Comparison of ENCODE assay signal across 8 mouse cellular contexts in genomic region chr8:83668010-83668916, GRCm38 (mm10). TPM values are rescaled to one million over a fixed set of nuclear protein-coding genes. Genes with fewer than 3 reads are reported as not detected.
DNase-seq lines count a peak whose midpoint lies in the region; ATAC-seq and TF ChIP-seq lines count a peak whose summit lies in the region.

No protein-coding gene starts in this region.

- DNase-seq in A20 (ENCODE audit: low read depth, low spot score) (peak; percentile 39), G1E (ENCODE audit: low spot score) (no peak)
- peak; percentile 62 to 67 for DNase-seq in cerebellum, postnatal 25 days
- DNase-seq in gastrocnemius, postnatal 25 days: peak; percentile 44
- peak; percentile 60 for DNase-seq in retina, postnatal 7 days (ENCODE audit: low read depth, low spot score)
- DNase-seq in c-Kit-positive CD71-positive TER-119-positive erythroid progenitor cells, embryonic 14.5 days (ENCODE audit: low spot score): no peak

- H3K4me1 ChIP-seq in G1E (ENCODE audit: insufficient read depth, low read depth, low read length): peaks cover 15% of the 10 kb centered on the region
- H3K4me1 ChIP-seq in kidney, embryonic 16.5 days (ENCODE audit: insufficient read depth, low read length): peaks cover 51% of the 10 kb centered on the region
- peaks cover 40% of the 10 kb centered on the region for H3K4me1 ChIP-seq in lung, embryonic 16.5 days (replicated peaks; ENCODE audit: control insufficient read depth, insufficient read depth, low read length)

- WGBS in kidney, embryonic 16.5 days: 23% methylated on average over 79 of the region's 80 CpGs
- 21% methylated on average over 80 of the region's 80 CpGs for WGBS in lung, embryonic 16.5 days

- H3K4me2 ChIP-seq in kidney, embryonic 16.5 days (replicated peaks; ENCODE audit: low read depth, low read length): peak overlapping the region; percentile 69
- H3K4me2 ChIP-seq in lung, embryonic 16.5 days (ENCODE audit: low read depth, low read length): peak overlapping the region; percentile 89

- 0 out of 2 replicates have a peak overlapping the region, but pooled peaks have one; percentile 13 for H3K27ac ChIP-seq in kidney, embryonic 16.5 days (ENCODE audit: low read length)
- H3K27ac ChIP-seq in lung, embryonic 16.5 days (ENCODE audit: low read length): no peak overlapping the region; the same call in 1 of the 2 replicates

- H3K27me3 ChIP-seq in G1E (ENCODE audit: insufficient read depth, low read length): no peaks in the 10 kb centered on the region; the same call in 1 of the 2 replicates
- H3K27me3 ChIP-seq in kidney, embryonic 16.5 days (ENCODE audit: insufficient read depth, low read length): no peaks in the 10 kb centered on the region
- no peaks in the 10 kb centered on the region for H3K27me3 ChIP-seq in lung, embryonic 16.5 days (ENCODE audit: control insufficient read depth, insufficient read depth, low read depth, low read length)

- peak overlapping the region; percentile 68 for H3K9ac ChIP-seq in kidney, embryonic 16.5 days (replicated peaks; ENCODE audit: low read length)
- peak overlapping the region; percentile 70 for H3K9ac ChIP-seq in lung, embryonic 16.5 days (ENCODE audit: low read length)

- peak overlapping the region; percentile 13 for H3K4me3 ChIP-seq in G1E (ENCODE audit: low read depth, low read length)
- peak overlapping the region; percentile 43 for H3K4me3 ChIP-seq in kidney, embryonic 16.5 days (ENCODE audit: low read length)
- peak overlapping the region; percentile 49 for H3K4me3 ChIP-seq in lung, embryonic 16.5 days (ENCODE audit: low read length)

- peaks cover 13% of the 10 kb centered on the region for H3K9me3 ChIP-seq in G1E (replicated peaks)
- H3K9me3 ChIP-seq in kidney, embryonic 16.5 days (ENCODE audit: low read length): no peaks in the 10 kb centered on the region
- H3K9me3 ChIP-seq in lung, embryonic 16.5 days (ENCODE audit: control insufficient read depth, low read length): no peaks in the 10 kb centered on the region

- no peak for TF ChIP-seq CTCF in G1E (IDR thresholded peaks at IDR 0.05; ENCODE audit: low read depth, low read length)

- ATAC-seq in G1E (ENCODE audit: extremely low read depth, insufficient number of reproducible peaks, low FRiP score, poor library complexity, severe bottlenecking): no peak
- ATAC-seq in kidney, embryonic 16.5 days (ENCODE audit: low FRiP score, low TSS enrichment): peak; percentile 22; the same call in 1 of the 2 replicates
- ATAC-seq in lung, embryonic 16.5 days (ENCODE audit: low read depth): peak; percentile 43

- H3K36me3 ChIP-seq in G1E (replicated peaks): peaks cover 81% of the 10 kb centered on the region
- H3K36me3 ChIP-seq in kidney, embryonic 16.5 days (ENCODE audit: insufficient read depth, low read length): peaks cover 33% of the 10 kb centered on the region
- peaks cover 32% of the 10 kb centered on the region for H3K36me3 ChIP-seq in lung, embryonic 16.5 days (ENCODE audit: control insufficient read depth, insufficient read depth, low read length)

RNA-seq across cellular contexts. Expression of gene Ptger1, which starts 1.8 kb away (rescaled TPM):
- total RNA-seq in G1E (2014; fragmentation: Nextera tagmentation) (1.1 TPM in 1 of 2 replicates, not detected in the other), G1E (2017) (1.6 and 1.8 TPM in 2 replicates)
- 0.23 and 0.38 TPM in 2 replicates for polyA plus RNA-seq in G1E (2012)
- total RNA-seq in gastrocnemius, postnatal 25 days (2021): under 1 TPM; 0.13 to 0.15 TPM
- polyA plus RNA-seq in kidney, embryonic 16.5 days (2015; fragmentation: Nextera tagmentation; extraction: Ambion mirVana): 3.1 and 4.0 TPM in 2 replicates
- polyA plus RNA-seq in lung, embryonic 16.5 days (2015; fragmentation: Nextera tagmentation; extraction: Ambion mirVana): 1.4 TPM in 2 replicates

RNA-seq across cellular contexts. Expression of gene Gipc1, which starts 15.8 kb away (rescaled TPM):
- 27.7 and 37.7 TPM in 2 replicates for total RNA-seq in G1E (2014; fragmentation: Nextera tagmentation)
- 25.3 and 27.7 TPM in 2 replicates for total RNA-seq in G1E (2017)
- 65.3 and 78.0 TPM in 2 replicates for polyA plus RNA-seq in G1E (2012)
- total RNA-seq in gastrocnemius, postnatal 25 days (2021): 10 to 100 TPM; 18.9 to 20.4 TPM
- polyA plus RNA-seq in kidney, embryonic 16.5 days (2015; fragmentation: Nextera tagmentation; extraction: Ambion mirVana): 227 and 237 TPM in 2 replicates
- 178 and 190 TPM in 2 replicates for polyA plus RNA-seq in lung, embryonic 16.5 days (2015; fragmentation: Nextera tagmentation; extraction: Ambion mirVana)

RNA-seq across cellular contexts. Expression of gene Pkn1, which starts 30.7 kb away (rescaled TPM):
- total RNA-seq in G1E (2014; fragmentation: Nextera tagmentation) (104 and 109 TPM in 2 replicates), G1E (2017) (89.4 and 116 TPM in 2 replicates)
- polyA plus RNA-seq in G1E (2012): 150 and 153 TPM in 2 replicates
- 10 to 100 TPM; 34.4 to 47.5 TPM for total RNA-seq in gastrocnemius, postnatal 25 days (2021)
- polyA plus RNA-seq in kidney, embryonic 16.5 days (2015; fragmentation: Nextera tagmentation; extraction: Ambion mirVana): 31.3 and 33.6 TPM in 2 replicates
- polyA plus RNA-seq in lung, embryonic 16.5 days (2015; fragmentation: Nextera tagmentation; extraction: Ambion mirVana): 27.2 and 31.8 TPM in 2 replicates

RNA-seq across cellular contexts. Expression of gene Ddx39, which starts 46.7 kb away (rescaled TPM):
- total RNA-seq in G1E (2014; fragmentation: Nextera tagmentation): 101 and 141 TPM in 2 replicates
- total RNA-seq in G1E (2017): 226 and 266 TPM in 2 replicates
- 58.0 and 77.5 TPM in 2 replicates for polyA plus RNA-seq in G1E (2012)
- total RNA-seq in gastrocnemius, postnatal 25 days (2021): 10 to 100 TPM; 11.2 to 13.2 TPM
- 197 and 211 TPM in 2 replicates for polyA plus RNA-seq in kidney, embryonic 16.5 days (2015; fragmentation: Nextera tagmentation; extraction: Ambion mirVana)
- 150 and 158 TPM in 2 replicates for polyA plus RNA-seq in lung, embryonic 16.5 days (2015; fragmentation: Nextera tagmentation; extraction: Ambion mirVana)

Comparison
In these comparisons a context has a peak if more than half of its experiments do, and no peak if none do; other contexts are left out.
1. DNase-seq: peak in A20 (single experiment), cerebellum, postnatal 25 days (2 of 2), gastrocnemius, postnatal 25 days (single experiment) and retina, postnatal 7 days (single experiment); none in G1E (single experiment) and c-Kit-positive CD71-positive TER-119-positive erythroid progenitor cells, embryonic 14.5 days (single experiment).
2. Peak in every context shown above with its lines, with median percentiles within 50 percentile points of each other: H3K4me3 ChIP-seq.